ENCODE assay signal across 9 mouse cellular contexts in genomic region chr7:63897655-63898054, GRCm38 (mm10). TPM values are rescaled to one million over a fixed set of nuclear protein-coding genes. Genes with fewer than 3 reads are reported as not detected.
DNase-seq lines count a peak whose midpoint lies in the region; ATAC-seq and TF ChIP-seq lines count a peak whose summit lies in the region.
"Had no signal": no experiment of that assay in that cellular context is flagged by ENCODE, and none has a peak within 500 bp of the region (broad histone marks: within the 10 kb centered on the region; RNA-seq: fewer than 3 reads in every experiment).

No protein-coding gene starts in this region.

- H3K27me3 ChIP-seq in kidney, embryonic 15.5 days: no peaks in the 10 kb centered on the region
- no peaks in the 10 kb centered on the region for H3K27me3 ChIP-seq in hindbrain, embryonic 13.5 days
- H3K27me3 ChIP-seq in midbrain, embryonic 13.5 days: no peaks in the 10 kb centered on the region

- TF ChIP-seq CTCF in bone marrow, adult 2 months (IDR thresholded peaks at IDR 0.05; ENCODE audit: control insufficient read depth, insufficient read depth, low read length): no peak

- H3K9ac ChIP-seq in kidney, embryonic 15.5 days: no peak overlapping the region
- H3K9ac ChIP-seq in hindbrain, embryonic 13.5 days: peak overlapping the region; percentile 70
- H3K9ac ChIP-seq in midbrain, embryonic 13.5 days (replicated peaks): peak overlapping the region; percentile 50

- no peak for TF ChIP-seq POLR2A in bone marrow, adult 2 months (IDR thresholded peaks at IDR 0.05; ENCODE audit: borderline replicate concordance, control insufficient read depth, low read depth, low read length)

- no peak; the same call in 1 of the 2 replicates for ATAC-seq in kidney, embryonic 15.5 days (replicated peaks; ENCODE audit: low FRiP score)
- no peak for ATAC-seq in hindbrain, embryonic 13.5 days (ENCODE audit: low FRiP score)
- ATAC-seq in midbrain, embryonic 13.5 days: no peak

- no peak overlapping the region for H3K4me3 ChIP-seq in kidney, embryonic 15.5 days (replicated peaks)
- H3K4me3 ChIP-seq in bone marrow, adult 2 months (replicated peaks; ENCODE audit: control insufficient read depth, low read depth, low read length): no peak overlapping the region
- no peak overlapping the region for H3K4me3 ChIP-seq in hindbrain, embryonic 13.5 days
- H3K4me3 ChIP-seq in midbrain, embryonic 13.5 days (replicated peaks): no peak overlapping the region

- H3K27ac ChIP-seq in kidney, embryonic 15.5 days: peak overlapping the region; percentile 84; the same call in 1 of the 2 replicates
- peak overlapping the region; percentile 84 for H3K27ac ChIP-seq in bone marrow, adult 2 months (ENCODE audit: control insufficient read depth, insufficient read depth, low read depth, low read length, poor library complexity)
- H3K27ac ChIP-seq in hindbrain, embryonic 13.5 days: no peak overlapping the region
- no peak overlapping the region for H3K27ac ChIP-seq in midbrain, embryonic 13.5 days

- peaks cover 27% of the 10 kb centered on the region for H3K4me1 ChIP-seq in kidney, embryonic 15.5 days
- H3K4me1 ChIP-seq in bone marrow, adult 2 months (ENCODE audit: control insufficient read depth, insufficient read depth, low read length): peaks cover 22% of the 10 kb centered on the region
- H3K4me1 ChIP-seq in hindbrain, embryonic 13.5 days (replicated peaks): peaks cover 51% of the 10 kb centered on the region
- peaks cover 65% of the 10 kb centered on the region for H3K4me1 ChIP-seq in midbrain, embryonic 13.5 days (replicated peaks)

- no peaks in the 10 kb centered on the region for H3K36me3 ChIP-seq in kidney, embryonic 15.5 days
- H3K36me3 ChIP-seq in hindbrain, embryonic 13.5 days: no peaks in the 10 kb centered on the region
- H3K36me3 ChIP-seq in midbrain, embryonic 13.5 days: no peaks in the 10 kb centered on the region

- H3K9me3 ChIP-seq in kidney, embryonic 15.5 days (replicated peaks): no peaks in the 10 kb centered on the region
- H3K9me3 ChIP-seq in hindbrain, embryonic 13.5 days: no peaks in the 10 kb centered on the region
- no peaks in the 10 kb centered on the region for H3K9me3 ChIP-seq in midbrain, embryonic 13.5 days

- 54% methylated on average over 3 of the region's 3 CpGs for WGBS in kidney, embryonic 15.5 days
- WGBS in bone marrow, adult 2 months: 22% methylated on average over 3 of the region's 3 CpGs
- 54% methylated on average over 3 of the region's 3 CpGs for WGBS in hindbrain, embryonic 13.5 days
- 56% methylated on average over 3 of the region's 3 CpGs for WGBS in midbrain, embryonic 13.5 days

- no peak for DNase-seq in kidney, postnatal 10 days
- DNase-seq in layer of hippocampus, postnatal 25 days (ENCODE audit: extremely low spot score in 1 of 2, low spot score in 1 of 2): no peak
- no peak for DNase-seq in frontal cortex, postnatal 10 days (ENCODE audit: low spot score in 2 of 2)
- no peak for DNase-seq in layer of hippocampus, postnatal 36 days

- peak overlapping the region; percentile 87 for H3K4me2 ChIP-seq in kidney, embryonic 15.5 days
- peak overlapping the region; percentile 66; the same call in 1 of the 2 replicates for H3K4me2 ChIP-seq in hindbrain, embryonic 13.5 days
- H3K4me2 ChIP-seq in midbrain, embryonic 13.5 days (replicated peaks): peak overlapping the region; percentile 61

RNA-seq across cellular contexts. Expression of gene E030018B13Rik, which starts 19.0 kb away (rescaled TPM):
- polyA plus RNA-seq in kidney, embryonic 15.5 days (2015; fragmentation: Nextera tagmentation; extraction: Ambion mirVana): 0.22 TPM in 1 of 2 replicates, not detected in the other
- polyA plus RNA-seq in bone marrow, adult 2 months (2011; ENCODE audit: insufficient read depth, insufficient read length, low replicate concordance, missing spikeins): not detected in 2 replicates
- 0.19 TPM in 1 of 2 replicates, not detected in the other for polyA plus RNA-seq in hindbrain, embryonic 13.5 days (2015; fragmentation: Nextera tagmentation; extraction: Ambion mirVana)
- polyA plus RNA-seq in midbrain, embryonic 13.5 days (2015; fragmentation: Nextera tagmentation; extraction: Ambion mirVana): 0.22 and 0.27 TPM in 2 replicates
- total RNA-seq in layer of hippocampus, postnatal 25 days (2021): not detected
- total RNA-seq in layer of hippocampus, postnatal 36 days (2021): not detected
- total RNA-seq: adrenal gland, adult 2 months had no signal
- polyA plus RNA-seq: adrenal gland, adult 2 months had no signal

RNA-seq across cellular contexts. Expression of gene Klf13, which starts 41.1 kb away (rescaled TPM):
- 21.8 and 23.3 TPM in 2 replicates for polyA plus RNA-seq in kidney, embryonic 15.5 days (2015; fragmentation: Nextera tagmentation; extraction: Ambion mirVana)
- 38.0 and 58.7 TPM in 2 replicates for polyA plus RNA-seq in bone marrow, adult 2 months (2011; ENCODE audit: insufficient read depth, insufficient read length, low replicate concordance, missing spikeins)
- 25.7 and 26.9 TPM in 2 replicates for polyA plus RNA-seq in hindbrain, embryonic 13.5 days (2015; fragmentation: Nextera tagmentation; extraction: Ambion mirVana)
- polyA plus RNA-seq in midbrain, embryonic 13.5 days (2015; fragmentation: Nextera tagmentation; extraction: Ambion mirVana): 24.4 and 24.7 TPM in 2 replicates
- total RNA-seq in layer of hippocampus, postnatal 25 days (2021): 100 to 1,000 TPM; 204 to 216 TPM
- total RNA-seq in layer of hippocampus, postnatal 36 days (2021): 100 to 1,000 TPM; 189 to 211 TPM

Comparison
In these comparisons a context has a peak if more than half of its experiments do, and no peak if none do; other contexts are left out.
1. H3K27ac ChIP-seq: peak in kidney, embryonic 15.5 days (single experiment) and bone marrow, adult 2 months (single experiment); none in hindbrain, embryonic 13.5 days (single experiment) and midbrain, embryonic 13.5 days (single experiment).
2. Peak in every context shown above with its lines, with median percentiles within 50 percentile points of each other: H3K4me2 ChIP-seq.